Mouse (Mus musculus) frontal cortex, postnatal 25 days (tissue): ENCODE data around the gene Surf2.
A peak's percentile ranks its signal among the peaks of the same experiment; 100 is the strongest.
"Not testable (repeated sequence)": the region's sequence is repeated elsewhere in the genome, so short reads cannot be mapped to it uniquely, and the experiment has no call there.

Source experiments
- DNase-seq, 2 experiments: peaks; one replicate each; pipeline ENCODE4 v3.0.0; 2022; ENCODE audit warnings: low spot score in 2 of 2

Gene Surf2

GRCm38 (mm10) chr2:26915927-26916728 lies at the start of gene Surf2, which contains the start of gene Surf1:
Gene Surf2, plus strand, starts transcription at chr2:26916367.
Gene Surf1, minus strand, starts transcription at chr2:26916530.
- DNase-seq = peak; percentile 75 to 77

- DNase-seq = no peak
These were observed 45.5 kb upstream of the Surf2 start for GRCm38 (mm10) chr2:26870666-26871065.

- DNase-seq = no peak
These were observed 37.6 kb upstream of the Surf2 start for GRCm38 (mm10) chr2:26878571-26878970.

- not testable (repeated sequence) for DNase-seq
These were observed 30.6 kb upstream of the Surf2 start for GRCm38 (mm10) chr2:26885541-26885940.

GRCm38 (mm10) chr2:26886170-26886569 lies 30.0 kb upstream of the Surf2 start:
- not testable (repeated sequence) for DNase-seq

- no peak for DNase-seq
These were observed 20.3 kb upstream of the Surf2 start for GRCm38 (mm10) chr2:26895898-26896297.

- DNase-seq = no peak
These were observed 15.4 kb upstream of the Surf2 start for GRCm38 (mm10) chr2:26900731-26901130.

- DNase-seq = no peak
These were observed 14.2 kb upstream of the Surf2 start for GRCm38 (mm10) chr2:26901834-26902400.

- DNase-seq = peak; percentile 90 to 93
These were observed 13.5 kb upstream of the Surf2 start, which contains the start of gene Surf6 for GRCm38 (mm10) chr2:26902467-26903220. Gene Surf6, minus strand, starts transcription at chr2:26902879.

- no peak for DNase-seq
These were observed 12.9 kb upstream of the Surf2 start for GRCm38 (mm10) chr2:26903311-26903710.

GRCm38 (mm10) chr2:26905936-26906335 lies 10.2 kb upstream of the Surf2 start:
- no peak for DNase-seq

GRCm38 (mm10) chr2:26906431-26906830 lies 9.7 kb upstream of the Surf2 start:
- DNase-seq = no peak

- DNase-seq = no peak
These were observed 9.1 kb upstream of the Surf2 start for GRCm38 (mm10) chr2:26907109-26907508.

- no peak for DNase-seq
These were observed 7.3 kb upstream of the Surf2 start for GRCm38 (mm10) chr2:26908710-26909386.

GRCm38 (mm10) chr2:26909387-26909784 lies 6.8 kb upstream of the Surf2 start:
- DNase-seq = no peak

GRCm38 (mm10) chr2:26910124-26910993 lies 5.8 kb upstream of the Surf2 start, which contains the start of the genes Med22 and Rpl7a:
Gene Med22, minus strand, starts transcription at chr2:26910677.
Gene Rpl7a, plus strand, starts transcription at chr2:26910764.
- peak; percentile 100 for DNase-seq

- no peak for DNase-seq
These were observed 5.0 kb upstream of the Surf2 start for GRCm38 (mm10) chr2:26910994-26911765.

- DNase-seq = no peak
These were observed 3.9 kb upstream of the Surf2 start for GRCm38 (mm10) chr2:26912253-26912770.

GRCm38 (mm10) chr2:26913416-26914147 lies 2.6 kb upstream of the Surf2 start:
- DNase-seq = no peak
